Mouse (Mus musculus) heart, postnatal 0 days (tissue): ENCODE results near the gene Cmip.

ENCODE experiments used
- CTCF ChIP-seq: IDR thresholded peaks from 2 replicates; pipeline ENCODE4 v1.5.1; 2016; ENCODE audit warnings: antibody characterized with exemption, control low read depth, low read depth
- EP300 ChIP-seq: IDR thresholded peaks from 2 replicates; pipeline ENCODE4 v1.6.1; 2016; ENCODE audit warnings: antibody characterized with exemption, low read depth

GRCm38 (mm10) chr8:117327385-117327837 lies 70.5 kb downstream of the Cmip start:
- TF ChIP-seq CTCF (no peak), EP300 (no peak)
